Mouse (Mus musculus) inflammation-experienced regulatory T-cells, adult 6 months (primary cell): ENCODE data around the gene Dglucy. TPM values are rescaled to one million over a fixed set of nuclear protein-coding genes. Genes with fewer than 3 reads are reported as not detected.

Experiments used
- ATAC-seq: one replicate; pipeline ENCODE4 v1.8.0; 2017
- polyA plus RNA-seq, 3 experiments: library from polyadenylated mRNA; unstranded; fragments of 100-300 nt; shearing (Covaris generic); gene quantifications; one replicate each; pipeline ENCODE4 v1.2.1; 2017

Dglucy gene
- polyA plus RNA-seq, 3 experiments from 2014 or later, result 12.6 to 19.5 (median 14.1) TPM

GRCm38 (mm10) chr12:100885585-100885984, 106.7 kb downstream of the Dglucy start:
- no peak for ATAC-seq

- no peak for ATAC-seq
Measured at GRCm38 (mm10) chr12:100886877-100887276, 108.0 kb downstream of the Dglucy start.

- peak; percentile 59 for ATAC-seq
Measured at GRCm38 (mm10) chr12:100887801-100888258, 109.0 kb downstream of the Dglucy start.

GRCm38 (mm10) chr12:100890548-100890947, 111.7 kb downstream of the Dglucy start:
- peak; percentile 37 for ATAC-seq

- ATAC-seq, result peak; percentile 75
Measured at GRCm38 (mm10) chr12:100895504-100895903, 116.6 kb downstream of the Dglucy start.

GRCm38 (mm10) chr12:100896661-100897060, 117.8 kb downstream of the Dglucy start:
- no peak for ATAC-seq

GRCm38 (mm10) chr12:100897736-100898650, 119.1 kb downstream of the Dglucy start:
- ATAC-seq, result no peak

- no peak for ATAC-seq
Measured at GRCm38 (mm10) chr12:100899111-100899640, 120.3 kb downstream of the Dglucy start.

GRCm38 (mm10) chr12:100900901-100901300, 122.0 kb downstream of the Dglucy start:
- ATAC-seq, result no peak

GRCm38 (mm10) chr12:100901386-100901785, 122.5 kb downstream of the Dglucy start:
- ATAC-seq, result peak; percentile 12

GRCm38 (mm10) chr12:100903761-100904160, 124.9 kb downstream of the Dglucy start:
- peak; percentile 86 for ATAC-seq

- peak; percentile 22 for ATAC-seq
Measured at GRCm38 (mm10) chr12:100906861-100907260, 128.0 kb downstream of the Dglucy start.

GRCm38 (mm10) chr12:100907598-100908297, 128.9 kb downstream of the Dglucy start, which contains the start of gene Gpr68:
Gene Gpr68 (minus strand): TSS chr12:100908198.
- ATAC-seq, result no peak

GRCm38 (mm10) chr12:100908298-100909034, 129.6 kb downstream of the Dglucy start:
- no peak for ATAC-seq

- ATAC-seq, result no peak
Measured at GRCm38 (mm10) chr12:100909765-100910164, 130.9 kb downstream of the Dglucy start.

- ATAC-seq, result no peak
Measured at GRCm38 (mm10) chr12:100910731-100911130, 131.9 kb downstream of the Dglucy start.

- no peak for ATAC-seq
Measured at GRCm38 (mm10) chr12:100924646-100925339, 145.9 kb downstream of the Dglucy start.

GRCm38 (mm10) chr12:100925644-100926619, 147.1 kb downstream of the Dglucy start:
- peak; percentile 62 for ATAC-seq

GRCm38 (mm10) chr12:100928286-100928685, 149.4 kb downstream of the Dglucy start:
- no peak for ATAC-seq

- no peak for ATAC-seq
Measured at GRCm38 (mm10) chr12:100931653-100932052, 152.8 kb downstream of the Dglucy start.
